Mouse (Mus musculus) E14TG2a.4 (cell line): ENCODE measurements around the gene Prr14l.

ENCODE experiments used
- CTCF ChIP-seq: conservative IDR thresholded peaks from 2 replicates; pipeline ENCODE4 v1.5.1; 2014; ENCODE audit warnings: low read length
- NANOG ChIP-seq: IDR thresholded peaks from 2 replicates; pipeline ENCODE4 v1.6.1; 2014; ENCODE audit warnings: borderline replicate concordance, low read length, mixed read lengths
- POU5F1 ChIP-seq: IDR thresholded peaks from 2 replicates; pipeline ENCODE4 v1.6.1; 2014; ENCODE audit warnings: low read length, borderline replicate concordance

DNA sequence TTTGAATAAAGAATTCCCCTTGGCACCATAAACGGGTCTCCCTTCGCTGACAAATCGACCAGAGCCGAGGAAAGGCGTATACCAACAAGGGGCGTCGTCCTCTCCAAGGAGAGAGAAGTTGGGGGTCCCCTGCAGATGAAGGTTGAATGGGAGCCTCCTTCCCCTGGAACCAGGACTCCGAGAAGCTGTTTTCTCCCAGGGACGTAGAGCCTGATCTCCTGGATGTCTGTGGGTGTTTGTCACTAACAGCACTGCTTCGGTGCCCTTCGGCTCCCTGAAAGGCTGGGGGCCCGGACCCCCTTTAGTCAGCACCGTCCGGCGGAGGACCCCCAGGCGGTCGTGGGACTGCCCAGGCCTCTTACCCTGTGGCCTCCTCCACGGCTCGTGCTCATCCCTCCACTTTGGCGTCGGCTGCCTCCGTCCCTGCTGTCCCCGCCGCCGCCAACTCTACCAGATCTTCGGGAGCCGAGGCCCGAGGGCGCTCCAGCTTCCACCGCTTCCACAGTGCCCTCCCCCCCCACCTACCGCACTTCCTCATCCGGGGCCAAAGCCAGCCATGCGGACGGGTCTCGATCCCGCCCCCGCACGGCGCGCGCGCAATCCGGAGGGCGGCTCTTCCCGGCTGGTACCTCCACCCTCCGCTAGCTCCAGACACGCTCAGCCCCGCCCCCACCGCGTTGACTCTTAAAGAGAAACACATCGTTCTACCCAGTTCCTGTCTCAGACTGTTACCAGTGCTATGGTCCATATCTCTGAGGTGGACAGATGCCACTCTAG is at the start of gene Prr14l:
- no peak for TF ChIP-seq CTCF
- TF ChIP-seq NANOG: no peak
- TF ChIP-seq POU5F1: no peak
